Mouse (Mus musculus) c-Kit-positive CD71-positive TER-119-positive erythroid progenitor cells, embryonic 14.5 days (primary cell): ENCODE measurements at regions not wholly inside any gene's neighbourhood (a gene's known extent, or its start where the extent isn't known, plus 50 kb on each side); places are given as distances from the start of the nearest gene placed in this dataset.

ENCODE experiments used
- DNase-seq: peaks from one replicate; pipeline ENCODE4 v3.0.0-alpha.2; 2013; ENCODE audit warnings: low spot score

GRCm38 (mm10) chr1:90268131-90268691 lies 64.4 kb downstream of the Ackr3 start:
- no peak for DNase-seq

- DNase-seq, result no peak
Observed at GRCm38 (mm10) chr1:90268951-90269350, 65.2 kb downstream of the Ackr3 start.

GRCm38 (mm10) chr1:90269836-90270235 lies 66.1 kb downstream of the Ackr3 start:
- no peak for DNase-seq

- DNase-seq, result no peak
Observed at GRCm38 (mm10) chr1:90271326-90271725, 67.5 kb downstream of the Ackr3 start.

GRCm38 (mm10) chr1:90272411-90272810 lies 68.6 kb downstream of the Ackr3 start:
- DNase-seq, result no peak

GRCm38 (mm10) chr1:90272830-90273628 lies 69.2 kb downstream of the Ackr3 start:
- DNase-seq, result no peak

GRCm38 (mm10) chr1:90273629-90273928 lies 69.8 kb downstream of the Ackr3 start:
- DNase-seq, result no peak

- DNase-seq, result peak; percentile 45
Observed at GRCm38 (mm10) chr1:90274968-90275651, 71.3 kb downstream of the Ackr3 start.

- DNase-seq, result no peak
Observed at GRCm38 (mm10) chr1:90275786-90276520, 72.2 kb downstream of the Ackr3 start.

- DNase-seq, result no peak
Observed at GRCm38 (mm10) chr1:90277486-90278255, 73.9 kb downstream of the Ackr3 start.

GRCm38 (mm10) chr1:90279066-90279839 lies 75.5 kb downstream of the Ackr3 start:
- DNase-seq, result no peak

GRCm38 (mm10) chr1:90280227-90280626 lies 76.4 kb downstream of the Ackr3 start:
- DNase-seq, result no peak

- no peak for DNase-seq
Observed at GRCm38 (mm10) chr1:90281255-90281654, 77.5 kb downstream of the Ackr3 start.

- DNase-seq, result no peak
Observed at GRCm38 (mm10) chr1:90281956-90282355, 78.2 kb downstream of the Ackr3 start.

GRCm38 (mm10) chr1:90282367-90282766 lies 78.6 kb downstream of the Ackr3 start:
- DNase-seq, result no peak

GRCm38 (mm10) chr1:90283176-90283775 lies 79.5 kb downstream of the Ackr3 start:
- no peak for DNase-seq

- DNase-seq, result no peak
Observed at GRCm38 (mm10) chr1:90283912-90284636, 80.3 kb downstream of the Ackr3 start.

GRCm38 (mm10) chr1:90285318-90285717 lies 81.5 kb downstream of the Ackr3 start:
- no peak for DNase-seq

GRCm38 (mm10) chr1:90287251-90287650 lies 83.5 kb downstream of the Ackr3 start:
- no peak for DNase-seq
